Mouse (Mus musculus): ENCODE measurements around the gene Map3k13. TPM values are rescaled to one million over a fixed set of nuclear protein-coding genes. Genes with fewer than 3 reads are reported as not detected.

Gene Map3k13
- total RNA-seq, 4 experiments from 2014 or later = 1.2 to 1.9 (median 1.4) TPM

DNA sequence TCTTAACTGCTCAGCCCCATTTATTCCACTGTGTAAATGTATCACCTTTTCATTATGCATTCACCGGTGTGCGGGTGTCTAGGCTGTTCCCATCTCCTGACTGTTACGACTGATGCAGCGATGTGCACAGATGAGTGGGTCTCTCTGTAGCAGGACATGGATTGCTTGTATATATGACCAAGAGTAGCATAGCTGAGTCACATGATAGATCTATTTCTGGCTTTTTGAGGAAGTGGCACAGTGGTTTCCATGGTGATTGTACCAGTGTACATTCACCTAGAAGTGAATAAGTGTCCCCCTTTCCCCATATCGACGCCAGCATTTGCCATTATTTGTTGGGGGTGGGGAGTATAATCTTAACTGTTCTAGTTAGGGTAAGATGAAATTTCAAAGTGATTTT lies 119.2 kb downstream of the Map3k13 start:
- no peak for DNase-seq

- no peak for DNase-seq
These were observed 122.5 kb downstream of the Map3k13 start for GRCm38 (mm10) chr16:21916681-21917080.

GRCm38 (mm10) chr16:21928471-21928870 lies 134.3 kb downstream of the Map3k13 start:
- no peak for DNase-seq

- DNase-seq = peak; percentile 84
These were observed 152.9 kb downstream of the Map3k13 start, which contains the start of gene Tmem41a for GRCm38 (mm10) chr16:21946761-21947715. TSS of gene Tmem41a (minus strand) at chr16:21947552.

- DNase-seq = peak; percentile 34
These were observed 161.4 kb downstream of the Map3k13 start for GRCm38 (mm10) chr16:21955591-21955990.

DNA sequence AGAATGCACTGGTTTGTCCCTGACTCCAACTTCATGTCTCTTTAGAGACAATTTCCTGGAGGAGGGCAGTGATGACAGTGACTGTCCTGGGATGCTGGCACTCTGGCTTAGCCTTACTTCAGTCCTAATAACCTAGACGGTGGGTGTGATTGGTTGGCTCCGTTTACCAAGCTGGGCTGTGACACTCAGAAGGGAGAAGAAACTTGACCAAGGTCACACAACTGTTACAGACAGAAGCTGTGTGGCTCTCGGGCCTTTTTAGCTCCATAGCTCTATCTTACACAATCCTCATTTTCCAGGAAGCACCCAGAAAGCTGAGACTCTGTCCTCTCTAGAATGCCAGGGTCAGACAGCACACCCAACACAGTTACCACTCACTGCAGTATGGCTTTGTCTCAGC lies 171.4 kb downstream of the Map3k13 start:
- no peak for DNase-seq

DNA sequence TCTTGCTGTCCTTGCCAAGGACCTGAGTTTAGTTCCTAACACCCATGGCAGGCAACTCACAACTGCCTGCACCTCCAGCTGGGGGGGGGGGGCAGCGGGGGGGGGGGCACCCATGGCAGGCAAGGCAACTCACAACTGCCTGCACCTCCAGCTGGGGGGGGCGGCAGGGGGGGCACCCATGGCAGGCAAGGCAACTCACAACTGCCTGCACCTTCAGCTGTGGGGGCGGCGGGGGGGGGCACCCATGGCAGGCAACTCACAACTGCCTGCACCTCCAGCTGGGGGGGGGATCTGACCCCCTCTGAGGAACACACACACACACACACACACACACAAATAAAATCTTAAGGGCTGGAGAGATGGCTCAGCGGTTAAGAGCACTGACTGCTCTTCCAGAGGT lies 175.7 kb downstream of the Map3k13 start:
- no peak for DNase-seq

- no peak for DNase-seq
These were observed 176.4 kb downstream of the Map3k13 start for GRCm38 (mm10) chr16:21970536-21970935.

DNA sequence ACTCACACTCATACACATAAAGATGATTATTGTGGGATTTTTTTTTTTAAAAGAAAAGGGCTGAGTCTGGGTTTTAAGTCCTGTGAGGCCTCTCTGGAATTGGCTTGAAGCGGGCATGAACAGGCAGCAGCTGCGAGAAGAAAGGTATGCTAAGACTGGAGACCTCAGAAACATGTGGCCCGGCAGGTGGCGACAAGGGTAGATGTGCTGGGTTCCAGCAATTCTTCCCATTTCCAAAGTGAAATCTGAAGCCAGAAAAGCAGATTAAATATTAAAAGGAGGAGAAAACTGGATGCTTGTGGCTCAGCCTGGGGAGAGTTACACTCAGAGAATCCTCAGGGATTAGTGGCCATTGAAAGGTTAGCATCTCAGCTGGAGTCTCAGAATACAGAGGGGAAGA lies 177.3 kb downstream of the Map3k13 start:
- no peak for DNase-seq

DNA sequence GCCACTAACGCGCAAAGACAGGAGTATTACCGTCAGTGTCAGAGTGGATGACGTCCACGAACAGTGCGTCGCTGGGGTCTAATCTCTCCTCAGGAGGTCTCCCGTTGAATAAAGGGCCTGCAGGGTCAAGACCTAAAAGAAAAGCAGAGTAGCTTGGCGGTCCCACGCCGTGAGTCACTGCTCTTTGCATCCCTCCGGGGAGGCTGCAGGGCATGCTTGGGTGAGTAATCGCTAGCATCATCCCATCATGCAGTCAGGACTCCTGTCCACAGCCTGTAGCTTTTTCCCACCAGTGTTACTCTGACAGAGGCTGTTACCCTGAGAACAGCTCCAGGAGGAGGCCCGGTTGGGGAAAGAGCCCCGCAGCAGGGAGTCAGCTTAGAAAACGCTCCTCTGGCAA lies 182.1 kb downstream of the Map3k13 start:
- no peak for DNase-seq

GRCm38 (mm10) chr16:21977347-21977746 lies 183.2 kb downstream of the Map3k13 start:
- DNase-seq = no peak

Other genes with a start within 250 kb of the Map3k13 start
- gene 2510009E07Rik, start 99.7 kb upstream of the Map3k13 start, total RNA-seq (2022) = 10 to 100 TPM; 19.6 to 26.0 (median 22.7) TPM
- 10 to 100 TPM; 10.1 to 28.7 (median 22.6) TPM for gene Ehhadh, start 6.5 kb upstream of the Map3k13 start, total RNA-seq (2022)
- 10 to 100 TPM; 19.7 to 29.3 (median 22.6) TPM for gene Tmem41a, start 153.2 kb downstream of the Map3k13 start, total RNA-seq (2022)
- gene Liph, start 201.3 kb downstream of the Map3k13 start, total RNA-seq (2022) = under 1 TPM; 0.13 to 0.31 (median 0.14) TPM
- gene Senp2, start 215.1 kb downstream of the Map3k13 start, total RNA-seq (2022) = 10 to 100 TPM; 39.6 to 51.4 (median 44.3) TPM

Measured in adrenal gland, adult 8-10 months (tissue).